Mouse (Mus musculus): Measurements from ENCODE around the gene Irs2. TPM values are rescaled to one million over a fixed set of nuclear protein-coding genes. Genes with fewer than 3 reads are reported as not detected.

Gene Irs2
- total RNA-seq, 4 experiments from 2014 or later = 39.4 to 46.7 (median 43.6) TPM

GRCm38 (mm10) chr8:10989946-10990345 is 18.3 kb downstream of the Irs2 start:
- no peak for DNase-seq (ENCODE audit: low spot score in 2 of 2)

GRCm38 (mm10) chr8:10986638-10987037 is 21.6 kb downstream of the Irs2 start:
- no peak for DNase-seq (ENCODE audit: low spot score in 2 of 2)

- no peak for DNase-seq (ENCODE audit: low spot score in 2 of 2)
These were observed 23.2 kb downstream of the Irs2 start for GRCm38 (mm10) chr8:10985064-10985463.

GRCm38 (mm10) chr8:10980876-10981275 is 27.4 kb downstream of the Irs2 start:
- no peak for DNase-seq (ENCODE audit: low spot score in 2 of 2)

GRCm38 (mm10) chr8:10979916-10980315 is 28.3 kb downstream of the Irs2 start:
- no peak for DNase-seq (ENCODE audit: low spot score in 2 of 2)

GRCm38 (mm10) chr8:10979196-10979794 is 29.0 kb downstream of the Irs2 start:
- no peak for DNase-seq (ENCODE audit: low spot score in 2 of 2)

- peak in 1 of 2 experiments; percentile 66 for DNase-seq (ENCODE audit: low spot score in 2 of 2)
These were observed 29.9 kb downstream of the Irs2 start for GRCm38 (mm10) chr8:10978377-10978776.

- DNase-seq (ENCODE audit: low spot score in 2 of 2) = no peak
These were observed 30.4 kb downstream of the Irs2 start for GRCm38 (mm10) chr8:10977742-10978376.

GRCm38 (mm10) chr8:10974659-10975058 is 33.6 kb downstream of the Irs2 start:
- no peak for DNase-seq (ENCODE audit: low spot score in 2 of 2)

- DNase-seq (ENCODE audit: low spot score in 2 of 2) = no peak
These were observed 34.1 kb downstream of the Irs2 start for GRCm38 (mm10) chr8:10974126-10974525.

- DNase-seq (ENCODE audit: low spot score in 2 of 2) = no peak
These were observed 35.3 kb downstream of the Irs2 start for GRCm38 (mm10) chr8:10972851-10973452.

GRCm38 (mm10) chr8:10971984-10972383 is 36.3 kb downstream of the Irs2 start:
- DNase-seq (ENCODE audit: low spot score in 2 of 2) = no peak

- DNase-seq (ENCODE audit: low spot score in 2 of 2) = no peak
These were observed 36.7 kb downstream of the Irs2 start for GRCm38 (mm10) chr8:10971509-10971908.

- no peak for DNase-seq (ENCODE audit: low spot score in 2 of 2)
These were observed 37.5 kb downstream of the Irs2 start for GRCm38 (mm10) chr8:10970496-10971456.

- no peak for DNase-seq (ENCODE audit: low spot score in 2 of 2)
These were observed 39.6 kb downstream of the Irs2 start for GRCm38 (mm10) chr8:10968687-10969086.

- peak in 1 of 2 experiments; percentile 38 for DNase-seq (ENCODE audit: low spot score in 2 of 2)
These were observed 42.7 kb downstream of the Irs2 start for GRCm38 (mm10) chr8:10965401-10966117.

- DNase-seq (ENCODE audit: low spot score in 2 of 2) = no peak
These were observed 43.7 kb downstream of the Irs2 start for GRCm38 (mm10) chr8:10964511-10965099.

- no peak for DNase-seq (ENCODE audit: low spot score in 2 of 2)
These were observed 46.3 kb downstream of the Irs2 start for GRCm38 (mm10) chr8:10961989-10962388.

GRCm38 (mm10) chr8:10960277-10960819 is 47.9 kb downstream of the Irs2 start:
- DNase-seq (ENCODE audit: low spot score in 2 of 2) = peak in 1 of 2 experiments; percentile 47

- no peak for DNase-seq (ENCODE audit: low spot score in 2 of 2)
These were observed 50.8 kb downstream of the Irs2 start for GRCm38 (mm10) chr8:10957292-10957955.

Data from left cerebral cortex, adult 8-10 months (tissue).